24 mouse cellular contexts compared by ENCODE assay signal in genomic region chr13:73725315-73725714, GRCm38 (mm10). TPM values are rescaled to one million over a fixed set of nuclear protein-coding genes. Genes with fewer than 3 reads are reported as not detected.
A peak's percentile ranks its signal among the peaks of the same experiment; 100 is the strongest.
DNase-seq lines count a peak whose midpoint lies in the region; ATAC-seq and TF ChIP-seq lines count a peak whose summit lies in the region.
"Had no signal": no experiment of that assay in that cellular context is flagged by ENCODE, and none has a peak within 500 bp of the region (broad histone marks: within the 10 kb centered on the region; RNA-seq: fewer than 3 reads in every experiment).

No protein-coding gene starts in this region.

- peaks cover 1 to 4% of the 10 kb centered on the region in 2 experiments; a peak in 3 of 4 replicates for H3K27me3 ChIP-seq in MEL (ENCODE audit: control insufficient read depth in 1 of 2, insufficient read depth in 2 of 2, low read length in 2 of 2)
- H3K27me3 ChIP-seq in small intestine, adult 2 months (ENCODE audit: control insufficient read depth, insufficient read depth, low read length) = no peaks in the 10 kb centered on the region
- H3K27me3 ChIP-seq in forebrain, embryonic 11.5 days (ENCODE audit: control insufficient read depth, insufficient read depth, low read length) = no peaks in the 10 kb centered on the region
- no peaks in the 10 kb centered on the region for H3K27me3 ChIP-seq in liver, embryonic 11.5 days (replicated peaks; ENCODE audit: control insufficient read depth, insufficient read depth, low read length)

- peak overlapping the region; percentile 3 for H3K9ac ChIP-seq in MEL (ENCODE audit: control insufficient read depth, low read depth, low read length, poor library complexity, severe bottlenecking)
- H3K9ac ChIP-seq in forebrain, embryonic 11.5 days (ENCODE audit: low read length) = no peak overlapping the region
- no peak overlapping the region for H3K9ac ChIP-seq in liver, embryonic 11.5 days (ENCODE audit: low read depth, low read length)
- H3K9ac ChIP-seq: hindbrain, embryonic 14.5 days; limb, embryonic 15.5 days; liver, postnatal 0 days; midbrain, embryonic 12.5 days had no signal

- peak; percentile 97 for ATAC-seq in inflammation-experienced regulatory T-cells, adult 6 months
- no peak for ATAC-seq in forebrain, embryonic 11.5 days (replicated peaks; ENCODE audit: low FRiP score)
- ATAC-seq in liver, embryonic 11.5 days (replicated peaks; ENCODE audit: low FRiP score) = no peak
- ATAC-seq: liver, postnatal 0 days had no signal

- peak; percentile 75 for DNase-seq in CD4-positive helper T cell, adult 2 months (ENCODE audit: low read depth, low spot score)
- peak; percentile 86 for DNase-seq in MEL (ENCODE audit: low read depth, low spot score)
- no peak for DNase-seq in forebrain, embryonic 11.5 days (ENCODE audit: low spot score)
- no peak for DNase-seq in cerebellum, adult 18-20 months
- no peak for DNase-seq in liver, embryonic 11.5 days (ENCODE audit: low spot score)
- no peak for DNase-seq in testis, postnatal 10 days (ENCODE audit: low spot score)
- DNase-seq: adrenal gland, postnatal 36 days; cerebellum, adult 8-10 months; gastrocnemius, postnatal 10 days; kidney, adult 18-20 months; kidney, postnatal 10 days; liver, postnatal 0 days had no signal

- WGBS in small intestine, adult 2 months = 51% methylated on average over 5 of the region's 5 CpGs
- WGBS in forebrain, embryonic 11.5 days = 87% methylated on average over 5 of the region's 5 CpGs
- 36% methylated on average over 5 of the region's 5 CpGs for WGBS in liver, embryonic 11.5 days

- H3K4me3 ChIP-seq in MEL (ENCODE audit: control insufficient read depth in 1 of 2, insufficient read depth in 1 of 2, low read depth in 2 of 2, low read length in 2 of 2) = peak overlapping the region; percentile 4 to 28
- H3K4me3 ChIP-seq in small intestine, adult 2 months (ENCODE audit: low read depth, low read length) = no peak overlapping the region
- no peak overlapping the region for H3K4me3 ChIP-seq in forebrain, embryonic 11.5 days (ENCODE audit: low read depth, low read length)
- no peak overlapping the region for H3K4me3 ChIP-seq in liver, embryonic 11.5 days (ENCODE audit: low read depth, low read length)
- H3K4me3 ChIP-seq: limb, embryonic 15.5 days; midbrain, embryonic 12.5 days; myocyte had no signal

- H3K79me2 ChIP-seq in MEL (ENCODE audit: control insufficient read depth, insufficient read depth, low read length, poor library complexity) = no peaks in the 10 kb centered on the region

- H3K27ac ChIP-seq in MEL (ENCODE audit: control insufficient read depth, low read depth, low read length) = no peak overlapping the region
- H3K27ac ChIP-seq in small intestine, adult 2 months (ENCODE audit: insufficient read depth, low read depth, low read length) = peak overlapping the region; percentile 34; the same call in 1 of the 2 replicates
- H3K27ac ChIP-seq in forebrain, embryonic 11.5 days (ENCODE audit: low read depth, low read length) = no peak overlapping the region
- no peak overlapping the region for H3K27ac ChIP-seq in liver, embryonic 11.5 days (ENCODE audit: low read depth, low read length)
- H3K27ac ChIP-seq: hindbrain, embryonic 14.5 days; limb, embryonic 15.5 days; midbrain, embryonic 12.5 days; stomach, postnatal 0 days had no signal

- peak; percentile 19 to 42; a peak in 2 of 4 replicates for TF ChIP-seq EP300 in MEL (IDR thresholded peaks at IDR 0.05; ENCODE audit: low read depth in 1 of 2, low read length in 2 of 2)

- no peaks in the 10 kb centered on the region for H3K9me3 ChIP-seq in MEL (replicated peaks; ENCODE audit: insufficient read depth, low read length)
- no peaks in the 10 kb centered on the region for H3K9me3 ChIP-seq in forebrain, embryonic 11.5 days (ENCODE audit: control insufficient read depth, low read length)
- H3K9me3 ChIP-seq in liver, embryonic 11.5 days (ENCODE audit: control insufficient read depth, low read length) = no peaks in the 10 kb centered on the region
- H3K9me3 ChIP-seq: limb, embryonic 15.5 days; midbrain, embryonic 12.5 days had no signal

- H3K36me3 ChIP-seq in MEL (ENCODE audit: control insufficient read depth in 1 of 2, insufficient read depth in 2 of 2, low read length in 2 of 2) = no peaks in the 10 kb centered on the region
- no peaks in the 10 kb centered on the region for H3K36me3 ChIP-seq in small intestine, adult 2 months (ENCODE audit: control insufficient read depth, insufficient read depth, low read length)
- no peaks in the 10 kb centered on the region for H3K36me3 ChIP-seq in forebrain, embryonic 11.5 days (ENCODE audit: control insufficient read depth, insufficient read depth, low read length)
- H3K36me3 ChIP-seq in liver, embryonic 11.5 days (ENCODE audit: control insufficient read depth, insufficient read depth, low read length) = no peaks in the 10 kb centered on the region
- H3K36me3 ChIP-seq: limb, embryonic 15.5 days; midbrain, embryonic 12.5 days had no signal

- no peak for TF ChIP-seq RAD21 in MEL (IDR thresholded peaks at IDR 0.05; ENCODE audit: low read depth, low read length)

- no peak for TF ChIP-seq CTCF in MEL (IDR thresholded peaks at IDR 0.05 in 2 of 3, conservative IDR thresholded peaks at IDR 0.05 in 1 of 3; ENCODE audit: control insufficient read depth in 1 of 3, insufficient read depth in 1 of 3, low read depth in 2 of 3, low read length in 3 of 3, poor library complexity in 1 of 3, severe bottlenecking in 1 of 3)
- TF ChIP-seq CTCF in small intestine, adult 2 months (IDR thresholded peaks at IDR 0.05; ENCODE audit: extremely low read depth, insufficient read length, insufficient replicate concordance, low read depth, low read length) = no peak

- H3K4me1 ChIP-seq in MEL (ENCODE audit: control insufficient read depth in 1 of 2, insufficient read depth in 2 of 2, low read length in 2 of 2) = no peaks in the 10 kb centered on the region; a peak in 2 of 4 replicates
- peaks cover 20% of the 10 kb centered on the region; the same call in 1 of the 2 replicates for H3K4me1 ChIP-seq in small intestine, adult 2 months (ENCODE audit: control insufficient read depth, insufficient read depth, insufficient read length, low read length)
- H3K4me1 ChIP-seq in forebrain, embryonic 11.5 days (replicated peaks; ENCODE audit: control insufficient read depth, insufficient read depth, low read length) = no peaks in the 10 kb centered on the region
- H3K4me1 ChIP-seq in liver, embryonic 11.5 days (replicated peaks; ENCODE audit: control insufficient read depth, insufficient read depth, low read length) = no peaks in the 10 kb centered on the region
- H3K4me1 ChIP-seq: limb, embryonic 15.5 days had no signal

- TF ChIP-seq POLR2A in MEL (IDR thresholded peaks at IDR 0.05; ENCODE audit: control insufficient read depth in 1 of 2, insufficient read depth in 1 of 2, low read depth in 1 of 2, low read length in 2 of 2, poor library complexity in 1 of 2) = no peak
- TF ChIP-seq POLR2A in small intestine, adult 2 months (IDR thresholded peaks at IDR 0.05; ENCODE audit: low read depth, low read length) = no peak

- H3K4me2 ChIP-seq in forebrain, embryonic 11.5 days (ENCODE audit: low read depth, low read length, severe bottlenecking) = no peak overlapping the region
- no peak overlapping the region for H3K4me2 ChIP-seq in liver, embryonic 11.5 days
- H3K4me2 ChIP-seq: hindbrain, embryonic 14.5 days; limb, embryonic 15.5 days; midbrain, embryonic 12.5 days had no signal

TF ChIP-seq in MEL, 35 proteins besides CTCF, POLR2A, EP300 and RAD21 (continues in another document):
- TF ChIP-seq ELF1 (IDR thresholded peaks at IDR 0.05; ENCODE audit: low read depth, low read length) (peak; percentile 70), TCF12 (IDR thresholded peaks at IDR 0.05; ENCODE audit: low read depth, low read length) (no peak; the same call in 1 of the 2 replicates), TAL1 (IDR thresholded peaks at IDR 0.05; ENCODE audit: low read length) (no peak), MEF2A (IDR thresholded peaks at IDR 0.05; ENCODE audit: extremely low read depth, insufficient replicate concordance, low read depth, low read length, poor library complexity, severe bottlenecking) (no peak), MXI1 (IDR thresholded peaks at IDR 0.05; ENCODE audit: low read depth, low read length) (peak; percentile 42; the same call in 1 of the 2 replicates), USF1 (IDR thresholded peaks at IDR 0.05; ENCODE audit: low read depth, low read length) (no peak), ZC3H11A (IDR thresholded peaks at IDR 0.05; ENCODE audit: low read depth, low read length) (no peak), JUND (IDR thresholded peaks at IDR 0.05; ENCODE audit: low read depth, low read length) (no peak), RCOR1 (IDR thresholded peaks at IDR 0.05; ENCODE audit: low read depth, low read length) (peak; percentile 59; the same call in 1 of the 2 replicates), UBTF (IDR thresholded peaks at IDR 0.05; ENCODE audit: borderline replicate concordance, insufficient read depth, low read depth, low read length) (no peak)

RNA-seq across cellular contexts. Expression of gene Slc12a7, which starts 7.6 kb away (rescaled TPM):
- 3.1 and 3.5 TPM in 2 replicates for total RNA-seq in MEL (2012; rRNA removed)
- polyA plus RNA-seq in MEL (2012; ENCODE audit: insufficient read depth in 1 of 2, insufficient read length in 2 of 2, low read depth in 1 of 2, low replicate concordance in 2 of 2, missing spikeins in 1 of 2) = 1 to 10 TPM in 1 of 2 experiments, not detected in 1; 6.9 TPM
- polyA plus RNA-seq in inflammation-experienced regulatory T-cells, adult 6 months (2017; shearing (Covaris generic)) = 10 to 100 TPM; 17.3 to 41.0 (median 40.8) TPM
- 74.3 and 147 TPM in 2 replicates for polyA plus RNA-seq in small intestine, adult 2 months (2012; rRNA removed)
- polyA plus RNA-seq in forebrain, embryonic 11.5 days (2014; fragmentation: Nextera tagmentation; extraction: Ambion mirVana) = 55.6 and 60.2 TPM in 2 replicates
- 20.4 and 21.0 TPM in 2 replicates for polyA plus RNA-seq in liver, embryonic 11.5 days (2014; fragmentation: Nextera tagmentation; extraction: Ambion mirVana)

RNA-seq across cellular contexts. Expression of gene Slc6a19, which starts 20.6 kb away (rescaled TPM):
- total RNA-seq in MEL (2012; rRNA removed) = not detected in 2 replicates
- not detected for polyA plus RNA-seq in MEL (2012; ENCODE audit: insufficient read depth in 1 of 2, insufficient read length in 2 of 2, low read depth in 1 of 2, low replicate concordance in 2 of 2, missing spikeins in 1 of 2)
- polyA plus RNA-seq in inflammation-experienced regulatory T-cells, adult 6 months (2017; shearing (Covaris generic)) = not detected
- 246 and 934 TPM in 2 replicates for polyA plus RNA-seq in small intestine, adult 2 months (2012; rRNA removed)
- polyA plus RNA-seq in forebrain, embryonic 11.5 days (2014; fragmentation: Nextera tagmentation; extraction: Ambion mirVana) = not detected in 2 replicates
- 0.47 and 0.84 TPM in 2 replicates for polyA plus RNA-seq in liver, embryonic 11.5 days (2014; fragmentation: Nextera tagmentation; extraction: Ambion mirVana)
- total RNA-seq: gastrocnemius, postnatal 10 days; heart, adult 8-10 months had no signal
- polyA plus RNA-seq: C2C12 had no signal

RNA-seq across cellular contexts. Expression of gene Slc6a18, which starts 47.5 kb away (rescaled TPM):
- not detected in 2 replicates for total RNA-seq in MEL (2012; rRNA removed)
- polyA plus RNA-seq in MEL (2012; ENCODE audit: insufficient read depth in 1 of 2, insufficient read length in 2 of 2, low read depth in 1 of 2, low replicate concordance in 2 of 2, missing spikeins in 1 of 2) = not detected
- not detected for polyA plus RNA-seq in inflammation-experienced regulatory T-cells, adult 6 months (2017; shearing (Covaris generic))
- polyA plus RNA-seq in small intestine, adult 2 months (2012; rRNA removed) = 0.19 and 0.81 TPM in 2 replicates
- not detected in 2 replicates for polyA plus RNA-seq in forebrain, embryonic 11.5 days (2014; fragmentation: Nextera tagmentation; extraction: Ambion mirVana)
- not detected in 2 replicates for polyA plus RNA-seq in liver, embryonic 11.5 days (2014; fragmentation: Nextera tagmentation; extraction: Ambion mirVana)
- total RNA-seq: adrenal gland, postnatal 36 days; heart, adult 8-10 months; layer of hippocampus, adult 8-10 months had no signal
- polyA plus RNA-seq: C2C12; embryonic facial prominence, embryonic 14.5 days; heart, embryonic 16.5 days; hindbrain, embryonic 14.5 days; liver, postnatal 0 days; midbrain, embryonic 12.5 days; myocyte; stomach, postnatal 0 days had no signal

Comparison
In these comparisons a context has a peak if more than half of its experiments do, and no peak if none do; other contexts are left out.
1. DNase-seq: peak in CD4-positive helper T cell, adult 2 months (single experiment) and MEL (single experiment); none in forebrain, embryonic 11.5 days (single experiment), cerebellum, adult 18-20 months (0 of 2), liver, embryonic 11.5 days (single experiment) and testis, postnatal 10 days (single experiment).
2. H3K4me3 ChIP-seq: peak in MEL (2 of 2); none in small intestine, adult 2 months (single experiment), forebrain, embryonic 11.5 days (single experiment) and liver, embryonic 11.5 days (single experiment).
3. RNA of gene Slc6a19, which starts 20.6 kb away (polyA plus RNA-seq): 246 to 934 TPM in small intestine, adult 2 months; 0.47 to 0.84 TPM in liver, embryonic 11.5 days, not detected in inflammation-experienced regulatory T-cells, adult 6 months, not detected in MEL and not detected in forebrain, embryonic 11.5 days; every median in the first group is over 100 times any median in the second.